Mouse (Mus musculus) T-helper 17 cell (primary cell): ENCODE results near the gene Gast.

Experiments
- in situ Hi-C, 2 experiments: fragments of 300-600 bp; cut with MboI, MseI; formaldehyde crosslinking; loops; 1 replicate in 1 of 2; 2 replicates in 1 of 2; pipeline ENCODE4 v1.15.1; 2025; ENCODE audit warnings: high pct_unique_total_duplicates in 2 of 2

Gene Gast

DNA sequence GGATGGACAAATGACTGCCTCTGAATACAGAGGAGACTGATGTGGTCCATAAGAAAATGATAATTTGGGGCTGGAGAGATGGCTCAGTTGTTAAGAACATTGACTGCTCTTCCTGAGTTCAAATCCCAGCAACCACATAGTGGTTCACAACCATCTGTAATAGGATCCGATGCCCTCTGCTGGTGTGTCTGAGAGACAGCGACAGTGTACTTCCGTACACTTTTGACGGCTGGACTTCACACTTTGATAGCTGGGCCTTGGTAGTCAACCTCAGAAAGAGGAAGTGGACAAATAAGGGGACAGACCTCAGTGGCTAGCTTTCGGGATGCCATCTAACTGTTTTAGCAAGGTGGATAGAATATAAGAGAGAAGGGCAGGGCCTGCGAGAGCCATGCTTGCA, 26.0 kb downstream of the Gast start:
- in situ Hi-C loops: loop anchor here in 1 of 2 experiments (10.0 kb wide), 1 partner anchor 125 kb away; no protein-coding TSS in a partner anchor

GRCm38 (mm10) chr11:100361059-100361458, 26.9 kb downstream of the Gast start:
- in situ Hi-C loops: loop anchor here in 1 of 2 experiments (10.0 kb wide), 1 partner anchor 124 kb away; no protein-coding TSS in a partner anchor

DNA sequence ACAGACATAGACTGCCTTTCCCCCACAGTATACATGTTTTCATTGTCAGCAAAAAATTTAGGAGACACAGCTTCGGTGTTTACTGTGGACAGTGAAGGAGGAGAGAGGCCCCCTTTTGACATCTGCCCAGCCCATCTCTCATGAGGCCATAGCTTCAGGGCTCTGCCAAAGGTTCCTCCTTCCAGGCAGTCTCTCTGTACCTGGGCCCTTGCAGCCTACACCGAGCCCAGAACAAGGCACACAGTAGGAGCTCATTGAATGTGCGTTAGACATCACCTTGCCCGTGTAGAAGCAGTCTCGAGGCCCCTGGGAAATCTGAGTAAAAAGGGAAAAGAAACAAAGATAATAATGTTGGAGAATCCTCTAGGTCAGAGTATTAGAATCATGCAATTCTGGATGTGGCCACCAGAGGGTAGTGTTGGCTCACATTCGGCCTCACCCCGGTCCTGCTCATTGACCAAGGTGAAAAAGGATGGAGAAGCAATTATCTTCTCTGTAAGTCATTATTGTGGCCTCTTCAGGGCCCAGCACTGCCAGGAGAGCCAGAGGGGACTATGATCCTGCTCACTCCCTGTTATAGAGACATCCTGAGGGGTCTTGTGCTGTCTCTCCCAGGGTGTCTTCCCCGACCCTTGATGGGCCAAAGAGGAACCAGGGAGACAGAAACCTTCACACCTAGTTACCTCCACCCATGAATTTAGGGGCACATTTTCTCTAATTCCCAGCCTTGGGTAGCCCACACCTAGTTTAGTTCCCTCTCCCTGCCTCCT, 28.2 kb downstream of the Gast start:
- in situ Hi-C loops: loop anchor here in 1 of 2 experiments (10.0 kb wide), 1 partner anchor 122 kb away; no protein-coding TSS in a partner anchor

DNA sequence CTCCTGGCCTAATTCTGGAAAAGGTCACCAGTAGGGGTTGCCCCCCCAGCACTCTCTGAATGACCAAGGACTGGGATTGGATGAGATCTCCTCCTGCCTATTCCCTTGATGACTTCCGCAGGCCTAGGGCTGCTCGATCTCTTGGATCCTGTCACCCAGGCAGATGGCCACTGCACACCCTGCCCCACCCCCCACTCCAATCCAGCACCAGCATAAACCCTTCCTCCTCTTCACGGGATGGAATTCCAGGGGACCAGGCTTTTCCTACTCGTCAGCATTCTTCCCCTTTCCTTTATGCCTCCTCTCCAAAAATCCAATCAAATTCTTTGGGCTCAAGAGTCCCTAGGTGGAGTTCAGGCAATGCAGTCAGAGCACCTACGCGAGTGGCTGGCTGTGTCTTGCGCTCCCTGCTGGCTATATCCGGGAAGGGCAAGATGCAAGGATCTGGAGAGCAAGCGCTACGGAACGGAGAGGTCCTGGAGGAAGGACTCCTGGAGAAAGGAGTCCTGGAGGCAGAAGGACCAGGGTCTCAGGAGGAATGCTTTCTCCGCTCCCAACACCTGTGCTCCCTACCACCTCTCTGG, 28.9 kb downstream of the Gast start:
- in situ Hi-C loops: loop anchor here in 1 of 2 experiments (10.0 kb wide), 1 partner anchor 122 kb away; no protein-coding TSS in a partner anchor

- in situ Hi-C loops: loop anchor here in 1 of 2 experiments (10.0 kb wide), 1 partner anchor 116 kb away; no protein-coding TSS in a partner anchor
Measured at GRCm38 (mm10) chr11:100369145-100369544, 34.9 kb downstream of the Gast start.

- in situ Hi-C loops: loop anchor here (5.0 to 10.0 kb wide), 2 partner anchors 82 to 115 kb away; no protein-coding TSS in a partner anchor
Measured at GRCm38 (mm10) chr11:100369822-100370221, 35.6 kb downstream of the Gast start.

DNA sequence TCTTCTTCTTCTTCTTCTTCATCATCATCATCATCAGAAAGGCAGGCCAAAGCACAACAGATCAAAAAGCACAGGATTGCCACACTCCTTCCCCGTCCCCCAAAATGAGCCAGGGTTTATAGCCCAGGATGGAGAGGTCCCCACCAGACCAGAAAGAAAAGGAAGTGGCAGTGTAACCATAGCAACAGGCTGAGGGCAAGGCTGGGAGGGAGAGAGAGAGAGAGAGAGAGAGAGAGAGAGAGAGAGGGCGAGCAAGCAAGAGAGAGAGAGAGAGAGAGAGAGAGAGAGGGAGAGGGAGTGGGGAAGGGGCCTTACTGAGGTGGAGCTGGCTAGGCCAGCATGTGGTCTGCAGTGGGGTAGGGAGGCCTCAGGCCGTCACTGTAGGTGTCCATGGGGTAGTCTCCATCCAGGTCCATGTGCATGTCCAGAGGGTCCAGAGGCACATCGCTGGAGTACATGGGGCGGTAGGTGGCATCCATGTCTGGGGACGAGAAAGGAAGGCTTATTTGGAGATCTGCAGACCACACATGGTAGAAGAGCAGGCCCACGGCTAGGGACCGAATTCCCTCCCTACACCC, 37.9 kb downstream of the Gast start:
- in situ Hi-C loops: loop anchor here in 1 of 2 experiments (5.0 kb wide), 1 partner anchor 80 kb away; no protein-coding TSS in a partner anchor

- in situ Hi-C loops: no loop called here
Measured at GRCm38 (mm10) chr11:100375127-100375526, 40.9 kb downstream of the Gast start.

- in situ Hi-C loops: no loop called here
Measured at GRCm38 (mm10) chr11:100376005-100376404, 41.8 kb downstream of the Gast start.

- in situ Hi-C loops: no loop called here
Measured at GRCm38 (mm10) chr11:100376746-100377389, 42.7 kb downstream of the Gast start.

- in situ Hi-C loops: no loop called here
Measured at GRCm38 (mm10) chr11:100377989-100378388, 43.8 kb downstream of the Gast start.

DNA sequence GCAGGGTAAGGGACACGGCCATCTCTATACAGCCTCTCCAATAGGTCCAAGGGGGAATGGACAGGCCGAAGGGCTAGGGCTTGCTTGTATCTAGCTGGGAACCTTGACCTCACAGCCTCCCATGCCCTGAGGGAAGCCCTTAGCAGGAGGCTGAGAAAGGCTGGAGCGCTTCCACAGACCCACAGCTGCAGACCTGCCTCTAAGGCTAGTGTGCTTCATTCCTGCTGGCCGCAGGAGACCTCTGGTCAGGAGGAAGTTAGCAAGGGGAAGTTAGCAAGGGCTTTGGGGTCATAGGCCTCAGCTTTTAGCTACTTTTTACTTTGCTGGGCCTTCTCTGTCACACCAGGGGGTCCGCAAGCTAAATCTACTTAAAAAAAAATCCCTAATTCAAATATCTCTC, 44.2 kb downstream of the Gast start:
- in situ Hi-C loops: no loop called here

- in situ Hi-C loops: no loop called here
Measured at GRCm38 (mm10) chr11:100379311-100379710, 45.1 kb downstream of the Gast start.

DNA sequence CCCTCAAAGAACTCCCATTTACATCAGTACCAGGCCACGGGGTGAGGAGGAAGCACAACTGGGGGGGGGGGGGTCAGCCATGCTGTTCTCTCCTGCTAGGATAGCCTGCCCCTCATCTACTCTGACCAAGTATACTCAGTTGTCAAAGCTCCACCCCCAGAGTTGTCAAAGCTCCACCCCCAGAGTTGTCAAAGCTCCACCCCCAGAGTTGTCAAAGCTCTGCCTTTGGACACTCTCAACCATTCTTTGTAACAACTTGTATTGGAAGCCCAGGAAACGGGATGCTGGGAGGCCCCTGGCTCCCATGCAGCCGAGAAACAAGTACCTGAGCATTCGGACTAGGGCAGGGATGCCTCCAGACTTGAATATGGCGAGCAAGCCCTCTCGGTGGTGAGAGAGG, 48.5 kb downstream of the Gast start:
- in situ Hi-C loops: no loop called here

DNA sequence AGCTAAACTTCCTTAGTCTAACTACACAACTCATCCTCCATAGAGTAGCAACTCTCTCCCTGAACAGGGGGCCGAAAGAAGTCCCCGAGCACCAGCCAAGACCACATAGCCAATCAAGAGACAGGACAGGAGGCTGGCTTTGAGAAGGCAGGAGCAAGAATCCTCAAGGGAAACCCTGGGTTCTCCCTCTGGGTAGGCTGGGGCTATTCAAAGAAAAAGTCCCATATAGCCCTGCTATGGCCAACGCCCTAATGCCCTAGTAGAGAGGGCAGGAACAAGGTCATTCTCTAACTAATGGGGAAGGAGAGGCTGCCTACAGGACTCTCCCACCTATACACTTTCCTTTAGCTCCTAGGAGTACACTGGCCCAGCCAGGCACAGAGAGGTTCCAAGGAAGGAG, 50.8 kb downstream of the Gast start:
- in situ Hi-C loops: no loop called here

DNA sequence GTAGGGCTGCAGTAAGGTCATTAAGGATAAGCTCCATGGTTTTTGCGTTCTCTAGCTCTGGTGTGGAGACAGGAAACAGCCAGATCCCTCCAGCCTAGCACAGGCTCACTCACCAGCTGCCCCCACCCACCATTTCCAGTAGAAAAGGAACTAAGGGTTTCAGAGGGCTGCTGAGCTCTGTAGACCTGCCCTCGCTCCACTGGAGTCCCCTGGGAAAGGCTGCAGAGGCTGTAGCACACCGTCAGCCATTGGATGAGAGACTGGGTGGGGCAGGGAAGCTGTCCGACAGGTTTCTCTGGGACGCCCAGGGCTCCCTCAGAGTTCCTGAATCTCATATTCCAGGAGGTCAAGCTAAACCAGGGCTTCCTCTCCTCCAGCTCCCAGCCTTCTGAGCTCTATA, 52.4 kb downstream of the Gast start:
- in situ Hi-C loops: no loop called here
